8 mouse cellular contexts compared by ENCODE assay signal in genomic region chrX:64277126-64277990, GRCm38 (mm10). TPM values are rescaled to one million over a fixed set of nuclear protein-coding genes. Genes with fewer than 3 reads are reported as not detected.
DNase-seq lines count a peak whose midpoint lies in the region; ATAC-seq and TF ChIP-seq lines count a peak whose summit lies in the region.

No protein-coding gene starts in this region.

- intact Hi-C loops in left cerebral cortex, adult 2 months (cut with DNase I): no loop called here
- intact Hi-C loops in left cerebral cortex, postnatal 10 days (cut with DNase I): no loop called here

- TF ChIP-seq POLR2A in cortical plate, adult 2 months (IDR thresholded peaks at IDR 0.05; ENCODE audit: extremely low read depth, insufficient read depth, low read length): no peak

- peak overlapping the region; percentile 79 for H3K27ac ChIP-seq in left cerebral cortex, adult 2 months
- peak overlapping the region; percentile 96; the same call in 1 of the 2 replicates for H3K27ac ChIP-seq in cortical plate, adult 2 months (ENCODE audit: insufficient read depth, low read length)
- H3K27ac ChIP-seq in intestine, embryonic 14.5 days (ENCODE audit: low read depth): no peak overlapping the region
- H3K27ac ChIP-seq in neural tube, embryonic 13.5 days (replicated peaks): peak overlapping the region; percentile 75; the same call in 1 of the 2 replicates

- H3K4me1 ChIP-seq in cortical plate, adult 2 months (ENCODE audit: control insufficient read depth, insufficient read depth, low read length): no peaks in the 10 kb centered on the region
- H3K4me1 ChIP-seq in intestine, embryonic 14.5 days (replicated peaks; ENCODE audit: control insufficient read depth, insufficient read depth, low read length): no peaks in the 10 kb centered on the region
- H3K4me1 ChIP-seq in neural tube, embryonic 13.5 days (replicated peaks): no peaks in the 10 kb centered on the region

- peak in 1 of 2 experiments; percentile 13 for DNase-seq in left cerebral cortex, adult 2 months (ENCODE audit: extremely low spot score in 1 of 2, low spot score in 2 of 2)
- DNase-seq in left cerebral cortex, postnatal 10 days (ENCODE audit: extremely low spot score in 1 of 2, low spot score in 2 of 2): no peak
- DNase-seq in intestine, embryonic 14.5 days (ENCODE audit: low spot score): peak; percentile 50
- no peak for DNase-seq in natural killer cell, adult 2 months (ENCODE audit: low spot score in 2 of 2)
- no peak for DNase-seq in gastrocnemius, postnatal 10 days
- no peak for DNase-seq in urinary bladder, postnatal 10 days (ENCODE audit: low spot score)

- H3K36me3 ChIP-seq in intestine, embryonic 14.5 days (ENCODE audit: control insufficient read depth, insufficient read depth, low read length): no peaks in the 10 kb centered on the region
- H3K36me3 ChIP-seq in neural tube, embryonic 13.5 days: no peaks in the 10 kb centered on the region

- H3K9ac ChIP-seq in intestine, embryonic 14.5 days (ENCODE audit: low read length): no peak overlapping the region
- peak overlapping the region; percentile 73 for H3K9ac ChIP-seq in neural tube, embryonic 13.5 days

- no peaks in the 10 kb centered on the region for H3K9me3 ChIP-seq in intestine, embryonic 14.5 days (ENCODE audit: control insufficient read depth, low read length)
- no peaks in the 10 kb centered on the region for H3K9me3 ChIP-seq in neural tube, embryonic 13.5 days

- TF ChIP-seq CTCF in left cerebral cortex, adult 2 months (IDR thresholded peaks at IDR 0.05): no peak
- 0 out of 2 replicates have a peak, but pooled peaks have one; percentile 8 for TF ChIP-seq CTCF in cortical plate, adult 2 months (IDR thresholded peaks at IDR 0.05; ENCODE audit: extremely low read depth, insufficient read depth, low read length)

- no peaks in the 10 kb centered on the region for H3K27me3 ChIP-seq in intestine, embryonic 14.5 days (replicated peaks; ENCODE audit: control insufficient read depth, insufficient read depth, low read length)
- no peaks in the 10 kb centered on the region for H3K27me3 ChIP-seq in neural tube, embryonic 13.5 days

- 17% methylated on average over 21 of the region's 22 CpGs for WGBS in intestine, embryonic 14.5 days
- WGBS in neural tube, embryonic 13.5 days: 18% methylated on average over 14 of the region's 22 CpGs

- no peak for ATAC-seq in intestine, embryonic 14.5 days (replicated peaks; ENCODE audit: low FRiP score, low TSS enrichment, low read depth)
- ATAC-seq in neural tube, embryonic 13.5 days (ENCODE audit: low read depth): peak; percentile 42

- peak overlapping the region; percentile 60 for H3K4me2 ChIP-seq in intestine, embryonic 14.5 days (ENCODE audit: low read length)
- peak overlapping the region; percentile 63 for H3K4me2 ChIP-seq in neural tube, embryonic 13.5 days

- H3K4me3 ChIP-seq in left cerebral cortex, adult 2 months: peak overlapping the region; percentile 54
- H3K4me3 ChIP-seq in cortical plate, adult 2 months (ENCODE audit: insufficient read depth, low read length): peak overlapping the region; percentile 95
- H3K4me3 ChIP-seq in intestine, embryonic 14.5 days (ENCODE audit: low read depth, low read length): peak overlapping the region; percentile 48
- peak overlapping the region; percentile 55 for H3K4me3 ChIP-seq in neural tube, embryonic 13.5 days

RNA-seq across cellular contexts. Expression of gene Slitrk4, which starts 0.6 kb away (rescaled TPM):
- 10 to 100 TPM; 58.8 to 60.8 TPM for total RNA-seq in left cerebral cortex, adult 2 months (2021)
- 10 to 100 TPM; 37.9 to 42.5 TPM for total RNA-seq in left cerebral cortex, postnatal 10 days (2021)
- polyA plus RNA-seq in cortical plate, adult 2 months (2012; rRNA removed): 9.3 and 10.1 TPM in 2 replicates
- 5.2 and 5.5 TPM in 2 replicates for polyA plus RNA-seq in intestine, embryonic 14.5 days (2014; fragmentation: Nextera tagmentation; extraction: Ambion mirVana)
- polyA plus RNA-seq in neural tube, embryonic 13.5 days (2015; fragmentation: Nextera tagmentation; extraction: Ambion mirVana): 12.0 and 14.5 TPM in 2 replicates
- 1 to 10 TPM; 1.3 to 2.2 TPM for total RNA-seq in gastrocnemius, postnatal 10 days (2021)

Comparison
In these comparisons a context has a peak if more than half of its experiments do, and no peak if none do; other contexts are left out.
1. RNA of gene Slitrk4, which starts 0.6 kb away (total RNA-seq): 58.8 to 60.8 TPM in left cerebral cortex, adult 2 months and 37.9 to 42.5 TPM in left cerebral cortex, postnatal 10 days; 1.3 to 2.2 TPM in gastrocnemius, postnatal 10 days; every median in the first group is over 10 times any median in the second.
2. Peak in every context shown above with its lines, with median percentiles within 50 percentile points of each other: H3K4me3 ChIP-seq.